Mouse (Mus musculus): ENCODE data around the gene Gm826. TPM values are rescaled to one million over a fixed set of nuclear protein-coding genes. Genes with fewer than 3 reads are reported as not detected.

Gm826 gene
- polyA plus RNA-seq, 1 experiment from 2014 or later: not detected

GRCm38 (mm10) chr2:160321829-160322228 lies 12.1 kb downstream of the Gm826 start:
- no peak overlapping the region for H3K4me2 ChIP-seq (ENCODE audit: low read depth, low read length)
- ATAC-seq (ENCODE audit: low read depth): no peak
- no peak overlapping the region for H3K9ac ChIP-seq (replicated peaks; ENCODE audit: low read depth, low read length)
- no peaks in the 10 kb centered on the region for H3K9me3 ChIP-seq (ENCODE audit: control insufficient read depth, low read length)
- H3K4me3 ChIP-seq (ENCODE audit: low read depth, low read length): no peak overlapping the region
- 35% methylated on average over 4 of the region's 4 CpGs for WGBS
- H3K27me3 ChIP-seq (ENCODE audit: control insufficient read depth, insufficient read depth, low read length): no peaks in the 10 kb centered on the region
- no peaks in the 10 kb centered on the region for H3K36me3 ChIP-seq (ENCODE audit: control insufficient read depth, insufficient read depth, low read length)
- no peak overlapping the region for H3K27ac ChIP-seq (ENCODE audit: low read depth, low read length)
- no peaks in the 10 kb centered on the region for H3K4me1 ChIP-seq (ENCODE audit: control insufficient read depth, insufficient read depth, low read length)

- Histone ChIP-seq H3K27ac (ENCODE audit: low read depth, low read length) (no peak overlapping the region), H3K4me1 (ENCODE audit: control insufficient read depth, insufficient read depth, low read length) (no peaks in the 10 kb centered on the region), H3K4me2 (ENCODE audit: low read depth, low read length) (no peak overlapping the region), H3K27me3 (ENCODE audit: control insufficient read depth, insufficient read depth, low read length) (no peaks in the 10 kb centered on the region), H3K9ac (replicated peaks; ENCODE audit: low read depth, low read length) (no peak overlapping the region), H3K36me3 (ENCODE audit: control insufficient read depth, insufficient read depth, low read length) (no peaks in the 10 kb centered on the region), H3K4me3 (ENCODE audit: low read depth, low read length) (no peak overlapping the region), H3K9me3 (ENCODE audit: control insufficient read depth, low read length) (no peaks in the 10 kb centered on the region)
- WGBS: 78% methylated on average over 4 of the region's 4 CpGs
- ATAC-seq (ENCODE audit: low read depth): no peak
These were observed 15.7 kb downstream of the Gm826 start for GRCm38 (mm10) chr2:160318255-160318654.

- Histone ChIP-seq H3K9me3 (ENCODE audit: control insufficient read depth, low read length) (no peaks in the 10 kb centered on the region), H3K4me3 (ENCODE audit: low read depth, low read length) (no peak overlapping the region), H3K27ac (ENCODE audit: low read depth, low read length) (no peak overlapping the region), H3K9ac (replicated peaks; ENCODE audit: low read depth, low read length) (no peak overlapping the region), H3K36me3 (ENCODE audit: control insufficient read depth, insufficient read depth, low read length) (no peaks in the 10 kb centered on the region), H3K4me2 (ENCODE audit: low read depth, low read length) (no peak overlapping the region), H3K4me1 (ENCODE audit: control insufficient read depth, insufficient read depth, low read length) (no peaks in the 10 kb centered on the region), H3K27me3 (ENCODE audit: control insufficient read depth, insufficient read depth, low read length) (no peaks in the 10 kb centered on the region)
- no peak for ATAC-seq (ENCODE audit: low read depth)
- WGBS: 32% methylated on average over 12 of the region's 12 CpGs
These were observed 20.4 kb downstream of the Gm826 start for GRCm38 (mm10) chr2:160313595-160314007.

- Histone ChIP-seq H3K4me1 (ENCODE audit: control insufficient read depth, insufficient read depth, low read length) (no peaks in the 10 kb centered on the region), H3K27ac (ENCODE audit: low read depth, low read length) (no peak overlapping the region), H3K27me3 (ENCODE audit: control insufficient read depth, insufficient read depth, low read length) (no peaks in the 10 kb centered on the region), H3K4me2 (ENCODE audit: low read depth, low read length) (no peak overlapping the region), H3K9ac (replicated peaks; ENCODE audit: low read depth, low read length) (no peak overlapping the region), H3K36me3 (ENCODE audit: control insufficient read depth, insufficient read depth, low read length) (no peaks in the 10 kb centered on the region), H3K9me3 (ENCODE audit: control insufficient read depth, low read length) (no peaks in the 10 kb centered on the region), H3K4me3 (ENCODE audit: low read depth, low read length) (no peak overlapping the region)
- ATAC-seq (ENCODE audit: low read depth): no peak
- WGBS: 85% methylated on average over 3 of the region's 3 CpGs
These were observed 28.9 kb downstream of the Gm826 start for GRCm38 (mm10) chr2:160305070-160305469.

- no peaks in the 10 kb centered on the region for H3K27me3 ChIP-seq (ENCODE audit: control insufficient read depth, insufficient read depth, low read length)
- no peak overlapping the region for H3K4me2 ChIP-seq (ENCODE audit: low read depth, low read length)
- 93% methylated on average over 2 of the region's 2 CpGs for WGBS
- H3K36me3 ChIP-seq (ENCODE audit: control insufficient read depth, insufficient read depth, low read length): no peaks in the 10 kb centered on the region
- no peak overlapping the region for H3K9ac ChIP-seq (replicated peaks; ENCODE audit: low read depth, low read length)
- H3K4me3 ChIP-seq (ENCODE audit: low read depth, low read length): no peak overlapping the region
- H3K27ac ChIP-seq (ENCODE audit: low read depth, low read length): no peak overlapping the region
- H3K9me3 ChIP-seq (ENCODE audit: control insufficient read depth, low read length): no peaks in the 10 kb centered on the region
- no peaks in the 10 kb centered on the region for H3K4me1 ChIP-seq (ENCODE audit: control insufficient read depth, insufficient read depth, low read length)
- ATAC-seq (ENCODE audit: low read depth): no peak
These were observed 30.0 kb downstream of the Gm826 start for GRCm38 (mm10) chr2:160303992-160304391.

GRCm38 (mm10) chr2:160302013-160302412 lies 31.9 kb downstream of the Gm826 start:
- 57% methylated on average over 4 of the region's 4 CpGs for WGBS
- ATAC-seq (ENCODE audit: low read depth): no peak

GRCm38 (mm10) chr2:160298586-160298985 lies 35.4 kb downstream of the Gm826 start:
- Histone ChIP-seq H3K9ac (replicated peaks; ENCODE audit: low read depth, low read length) (no peak overlapping the region), H3K4me3 (ENCODE audit: low read depth, low read length) (no peak overlapping the region), H3K4me1 (ENCODE audit: control insufficient read depth, insufficient read depth, low read length) (no peaks in the 10 kb centered on the region), H3K4me2 (ENCODE audit: low read depth, low read length) (no peak overlapping the region), H3K36me3 (ENCODE audit: control insufficient read depth, insufficient read depth, low read length) (no peaks in the 10 kb centered on the region), H3K9me3 (ENCODE audit: control insufficient read depth, low read length) (no peaks in the 10 kb centered on the region), H3K27me3 (ENCODE audit: control insufficient read depth, insufficient read depth, low read length) (no peaks in the 10 kb centered on the region), H3K27ac (ENCODE audit: low read depth, low read length) (no peak overlapping the region)
- no peak for ATAC-seq (ENCODE audit: low read depth)

More at GRCm38 (mm10) chr2:160302013-160302412, 31.9 kb downstream of the Gm826 start:
- Histone ChIP-seq H3K36me3 (ENCODE audit: control insufficient read depth, insufficient read depth, low read length) (no peaks in the 10 kb centered on the region), H3K9ac (replicated peaks; ENCODE audit: low read depth, low read length) (no peak overlapping the region), H3K4me3 (ENCODE audit: low read depth, low read length) (no peak overlapping the region), H3K4me2 (ENCODE audit: low read depth, low read length) (no peak overlapping the region), H3K4me1 (ENCODE audit: control insufficient read depth, insufficient read depth, low read length) (no peaks in the 10 kb centered on the region), H3K27ac (ENCODE audit: low read depth, low read length) (no peak overlapping the region), H3K9me3 (ENCODE audit: control insufficient read depth, low read length) (no peaks in the 10 kb centered on the region), H3K27me3 (ENCODE audit: control insufficient read depth, insufficient read depth, low read length) (no peaks in the 10 kb centered on the region)

- H3K9ac ChIP-seq (replicated peaks; ENCODE audit: low read depth, low read length): no peak overlapping the region
- H3K27me3 ChIP-seq (ENCODE audit: control insufficient read depth, insufficient read depth, low read length): no peaks in the 10 kb centered on the region
- WGBS: 81% methylated on average over 10 of the region's 10 CpGs
These were observed 45.3 kb downstream of the Gm826 start for GRCm38 (mm10) chr2:160288538-160289151.

GRCm38 (mm10) chr2:160275959-160276657 lies 57.9 kb downstream of the Gm826 start:
- Histone ChIP-seq H3K27me3 (ENCODE audit: control insufficient read depth, insufficient read depth, low read length) (no peaks in the 10 kb centered on the region), H3K9me3 (ENCODE audit: control insufficient read depth, low read length) (no peaks in the 10 kb centered on the region), H3K4me3 (ENCODE audit: low read depth, low read length) (no peak overlapping the region), H3K4me1 (ENCODE audit: control insufficient read depth, insufficient read depth, low read length) (no peaks in the 10 kb centered on the region), H3K9ac (replicated peaks; ENCODE audit: low read depth, low read length) (no peak overlapping the region), H3K4me2 (ENCODE audit: low read depth, low read length) (no peak overlapping the region), H3K36me3 (ENCODE audit: control insufficient read depth, insufficient read depth, low read length) (no peaks in the 10 kb centered on the region), H3K27ac (ENCODE audit: low read depth, low read length) (no peak overlapping the region)
- ATAC-seq (ENCODE audit: low read depth): no peak
- WGBS: 91% methylated on average over 5 of the region's 5 CpGs

More at GRCm38 (mm10) chr2:160288538-160289151, 45.3 kb downstream of the Gm826 start:
- no peak overlapping the region for H3K4me3 ChIP-seq (ENCODE audit: low read depth, low read length)
- H3K9me3 ChIP-seq (ENCODE audit: control insufficient read depth, low read length): no peaks in the 10 kb centered on the region
- no peak overlapping the region for H3K4me2 ChIP-seq (ENCODE audit: low read depth, low read length)
- no peak overlapping the region for H3K27ac ChIP-seq (ENCODE audit: low read depth, low read length)
- no peaks in the 10 kb centered on the region for H3K4me1 ChIP-seq (ENCODE audit: control insufficient read depth, insufficient read depth, low read length)
- no peaks in the 10 kb centered on the region for H3K36me3 ChIP-seq (ENCODE audit: control insufficient read depth, insufficient read depth, low read length)
- no peak for ATAC-seq (ENCODE audit: low read depth)

Measured in neural tube, embryonic 14.5 days (tissue).